Mouse (Mus musculus): ENCODE measurements around the gene Nap1l1.

- TF ChIP-seq CTCF (IDR thresholded peaks at IDR 0.05; ENCODE audit: low read depth): no peak
- TF ChIP-seq EP300 (IDR thresholded peaks at IDR 0.05; ENCODE audit: low read depth): no peak
Measured at GRCm38 (mm10) chr10:111516172-111516588, 43.2 kb downstream of the Nap1l1 start.
